Mouse (Mus musculus) spleen, postnatal 36 days (tissue): ENCODE data around the gene 2310022A10Rik.

ENCODE experiments used
- DNase-seq, 2 experiments: peaks; one replicate each; pipeline ENCODE4 v3.0.0; 2022; ENCODE audit warnings: low spot score in 2 of 2, mixed read lengths in 1 of 2

2310022A10Rik gene

GRCm38 (mm10) chr7:27590566-27591213 is 37.7 kb downstream of the 2310022A10Rik start:
- peak in 1 of 2 experiments; percentile 29 for DNase-seq

GRCm38 (mm10) chr7:27591266-27592216 is 38.5 kb downstream of the 2310022A10Rik start, which contains the start of gene Akt2:
Gene Akt2 (plus strand): TSS chr7:27591552.
- peak; percentile 92 to 94 for DNase-seq

- peak; percentile 41 to 51 for DNase-seq
Observed at GRCm38 (mm10) chr7:27592217-27592929, 39.3 kb downstream of the 2310022A10Rik start.

- no peak for DNase-seq
Observed at GRCm38 (mm10) chr7:27592934-27593645, 40.1 kb downstream of the 2310022A10Rik start.

- DNase-seq, result no peak
Observed at GRCm38 (mm10) chr7:27596586-27597503, 43.8 kb downstream of the 2310022A10Rik start.

- DNase-seq, result no peak
Observed at GRCm38 (mm10) chr7:27598053-27598452, 45.0 kb downstream of the 2310022A10Rik start.

- no peak for DNase-seq
Observed at GRCm38 (mm10) chr7:27601628-27602027, 48.6 kb downstream of the 2310022A10Rik start.

- DNase-seq, result no peak
Observed at GRCm38 (mm10) chr7:27602161-27602560, 49.1 kb downstream of the 2310022A10Rik start.

GRCm38 (mm10) chr7:27602835-27603234 is 49.8 kb downstream of the 2310022A10Rik start:
- no peak for DNase-seq

GRCm38 (mm10) chr7:27604661-27605348 is 51.8 kb downstream of the 2310022A10Rik start:
- no peak for DNase-seq

GRCm38 (mm10) chr7:27605499-27606285 is 52.7 kb downstream of the 2310022A10Rik start:
- DNase-seq, result no peak

GRCm38 (mm10) chr7:27606481-27607254 is 53.6 kb downstream of the 2310022A10Rik start:
- DNase-seq, result no peak

- DNase-seq, result no peak
Observed at GRCm38 (mm10) chr7:27607580-27607979, 54.5 kb downstream of the 2310022A10Rik start.

- no peak for DNase-seq
Observed at GRCm38 (mm10) chr7:27608130-27608529, 55.1 kb downstream of the 2310022A10Rik start.

- DNase-seq, result no peak
Observed at GRCm38 (mm10) chr7:27609285-27609684, 56.3 kb downstream of the 2310022A10Rik start.

GRCm38 (mm10) chr7:27609688-27610087 is 56.7 kb downstream of the 2310022A10Rik start:
- no peak for DNase-seq

- DNase-seq, result no peak
Observed at GRCm38 (mm10) chr7:27610370-27610769, 57.3 kb downstream of the 2310022A10Rik start.

GRCm38 (mm10) chr7:27610871-27611270 is 57.8 kb downstream of the 2310022A10Rik start:
- no peak for DNase-seq
